Mouse (Mus musculus) bone marrow macrophage, adult 2 months (primary cell): ENCODE measurements at regions not wholly inside any gene's neighbourhood (a gene's known extent, or its start where the extent isn't known, plus 50 kb on each side); places are given as distances from the start of the nearest gene placed in this dataset.

Experiments
- CTCF ChIP-seq: IDR thresholded peaks from 2 replicates; pipeline ENCODE4 v1.5.1; 2012; ENCODE audit warnings: low read depth, mild to moderate bottlenecking, low read length, moderate library complexity
- POLR2A ChIP-seq: IDR thresholded peaks from 2 replicates; pipeline ENCODE4 v1.6.1; 2012; ENCODE audit warnings: mild to moderate bottlenecking, low read depth, low read length, borderline replicate concordance

DNA sequence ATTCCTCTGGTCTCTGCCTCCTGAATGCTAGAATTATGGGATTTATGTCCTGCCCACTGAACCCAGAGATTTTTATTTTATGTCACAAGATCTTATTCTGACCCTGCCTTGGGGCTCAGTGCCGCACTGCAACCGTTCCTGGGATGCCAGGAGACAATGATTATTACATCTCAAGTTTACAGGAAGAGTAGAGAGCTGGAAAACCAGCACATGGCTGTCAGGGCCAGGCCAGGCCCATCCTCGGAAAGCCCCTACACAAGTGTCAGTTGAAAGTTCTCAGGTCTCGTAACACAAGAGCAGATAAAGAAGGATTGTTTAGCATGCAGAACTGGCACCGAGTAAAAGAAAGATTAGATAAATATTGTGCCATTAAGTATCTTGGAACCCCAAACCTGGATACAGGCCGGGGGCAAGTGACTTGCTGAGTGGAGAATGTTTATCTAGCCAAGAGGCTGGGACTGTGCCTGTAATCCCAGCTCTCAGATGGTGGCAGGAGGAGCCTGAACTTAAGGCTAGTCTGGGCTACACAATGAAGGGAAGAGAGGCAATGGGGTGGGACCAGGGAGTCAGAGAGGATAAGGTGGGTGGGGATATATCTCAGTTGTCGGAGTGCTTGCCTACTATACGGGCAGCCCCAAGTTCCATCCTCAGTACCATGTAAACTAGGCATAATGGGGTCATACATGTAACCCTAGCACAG is 132.3 kb downstream of the Cd24a start:
- no peak for TF ChIP-seq POLR2A
- TF ChIP-seq CTCF = no peak
